Mouse (Mus musculus) forebrain, embryonic 14.5 days (tissue): ENCODE measurements around the gene Spaca6. TPM values are rescaled to one million over a fixed set of nuclear protein-coding genes. Genes with fewer than 3 reads are reported as not detected.

Source experiments
- ATAC-seq: fragments of 200-750 bp; cut with Nextera tagmentation; 2 replicates; pipeline ENCODE4 v1.8.0; 2017; ENCODE audit warnings: mild to moderate bottlenecking, moderate library complexity
- DNase-seq: peaks from one replicate; pipeline ENCODE4 v3.0.0-alpha.2; 2015; ENCODE audit warnings: low spot score
- H3K27ac ChIP-seq: fragments of 300-500 bp; sonication (generic); 2 replicates; pipeline ENCODE4 v1.5.1; 2014; ENCODE audit warnings: low read depth, mild to moderate bottlenecking, control low read depth, low read length, moderate library complexity
- H3K27me3 ChIP-seq: fragments of 300-500 bp; sonication (generic); replicated peaks from 2 replicates; pipeline ENCODE4 v1.6.1; 2014; ENCODE audit warnings: low read length, control low read depth, mixed read lengths; ENCODE audit not compliant: control insufficient read depth, insufficient read depth
- H3K36me3 ChIP-seq: fragments of 300-500 bp; sonication (generic); 2 replicates; pipeline ENCODE4 v1.6.1; 2014; ENCODE audit warnings: low read length, control low read depth; ENCODE audit not compliant: control insufficient read depth, insufficient read depth
- H3K4me1 ChIP-seq: fragments of 300-500 bp; sonication (generic); 2 replicates; pipeline ENCODE4 v1.6.1; 2014; ENCODE audit warnings: antibody characterized with exemption, low read length, control low read depth; ENCODE audit not compliant: control insufficient read depth, insufficient read depth
- H3K4me2 ChIP-seq: fragments of 300-500 bp; sonication (generic); 2 replicates; pipeline ENCODE4 v1.6.1; 2014; ENCODE audit warnings: mild to moderate bottlenecking, control low read depth, low read length
- H3K4me3 ChIP-seq: fragments of 300-500 bp; sonication (generic); 2 replicates; pipeline ENCODE4 v1.5.1; 2014; ENCODE audit warnings: low read depth, low read length, control low read depth
- H3K9ac ChIP-seq: fragments of 300-500 bp; sonication (generic); 2 replicates; pipeline ENCODE4 v1.6.1; 2014; ENCODE audit warnings: mild to moderate bottlenecking, low read length, control low read depth, moderate library complexity
- H3K9me3 ChIP-seq: fragments of 300-500 bp; sonication (generic); replicated peaks from 2 replicates; pipeline ENCODE4 v1.6.1; 2016; ENCODE audit warnings: low read length, control low read depth, mixed read lengths; ENCODE audit not compliant: control insufficient read depth
- WGBS: fragments of 180-500 bp; shearing (Covaris S2); extraction: QIAGEN DNeasy Blood & Tissue Kit; methylation state at CpG from one replicate; pipeline ENCODE4 v1.1.7; 2014; 5-methylcytosine and 5-hydroxymethylcytosine counted together
- polyA plus RNA-seq: library from polyadenylated mRNA; unstranded; fragments of >200 nt; fragmentation: Nextera tagmentation; extraction: Ambion mirVana; gene quantifications from 2 replicates; pipeline ENCODE4 v1.2.1, GENCODE M21; 2014

Gene Spaca6
- polyA plus RNA-seq, 1 experiment from 2014 or later, result 5.6 TPM

- DNase-seq (peak; percentile 89), ATAC-seq (peak; percentile 51)
- Histone ChIP-seq H3K9ac (peak overlapping the region; percentile 97), H3K27ac (peak overlapping the region; percentile 100), H3K9me3 (no peaks in the 10 kb centered on the region), H3K4me1 (peaks cover 24% of the 10 kb centered on the region), H3K27me3 (no peaks in the 10 kb centered on the region), H3K4me2 (peak overlapping the region; percentile 58), H3K36me3 (peaks cover 15% of the 10 kb centered on the region), H3K4me3 (peak overlapping the region; percentile 85)
- 2% methylated on average over 10 of the region's 15 CpGs for WGBS
Observed at GRCm38 (mm10) chr17:17828191-17828981, 1.4 kb downstream of the Spaca6 start.

- Histone ChIP-seq H3K4me2 (peak overlapping the region; percentile 58), H3K9ac (peak overlapping the region; percentile 97), H3K9me3 (no peaks in the 10 kb centered on the region), H3K27me3 (no peaks in the 10 kb centered on the region), H3K27ac (peak overlapping the region; percentile 100), H3K4me3 (peak overlapping the region; percentile 85), H3K36me3 (peaks cover 22% of the 10 kb centered on the region), H3K4me1 (peaks cover 29% of the 10 kb centered on the region)
- no peak for ATAC-seq
- under 1% methylated on average over 6 of the region's 6 CpGs for WGBS
- DNase-seq, result no peak
Observed at GRCm38 (mm10) chr17:17829052-17829785, 2.3 kb downstream of the Spaca6 start.

GRCm38 (mm10) chr17:17829816-17830535 is 3.0 kb downstream of the Spaca6 start:
- Histone ChIP-seq H3K4me1 (peaks cover 35% of the 10 kb centered on the region), H3K4me3 (peak overlapping the region; percentile 85), H3K27ac (peak overlapping the region; percentile 0; the same call in 1 of the 2 replicates), H3K9me3 (no peaks in the 10 kb centered on the region), H3K36me3 (peaks cover 25% of the 10 kb centered on the region), H3K4me2 (peak overlapping the region; percentile 58), H3K27me3 (no peaks in the 10 kb centered on the region), H3K9ac (peak overlapping the region; percentile 97)
- DNase-seq (no peak), ATAC-seq (no peak)
- WGBS, result 52% methylated on average over 23 of the region's 23 CpGs

- peak overlapping the region; percentile 85 for H3K4me3 ChIP-seq
- H3K9me3 ChIP-seq, result no peaks in the 10 kb centered on the region
- H3K36me3 ChIP-seq, result peaks cover 26% of the 10 kb centered on the region
- DNase-seq (no peak), ATAC-seq (no peak)
- no peak overlapping the region for H3K27ac ChIP-seq
- H3K4me2 ChIP-seq, result peak overlapping the region; percentile 58
- peak overlapping the region; percentile 97 for H3K9ac ChIP-seq
- peaks cover 35% of the 10 kb centered on the region for H3K4me1 ChIP-seq
- H3K27me3 ChIP-seq, result no peaks in the 10 kb centered on the region
- 84% methylated on average over 7 of the region's 7 CpGs for WGBS
Observed at GRCm38 (mm10) chr17:17830731-17831130, 3.8 kb downstream of the Spaca6 start.

GRCm38 (mm10) chr17:17834896-17835295 is 7.9 kb downstream of the Spaca6 start:
- 14% methylated on average over 1 of the region's 1 CpGs for WGBS
- H3K9ac ChIP-seq, result no peak overlapping the region
- H3K4me2 ChIP-seq, result no peak overlapping the region
- no peak overlapping the region for H3K27ac ChIP-seq
- ATAC-seq (no peak), DNase-seq (no peak)
- H3K9me3 ChIP-seq, result no peaks in the 10 kb centered on the region
- no peaks in the 10 kb centered on the region for H3K27me3 ChIP-seq
- H3K36me3 ChIP-seq, result peaks cover 36% of the 10 kb centered on the region
- no peak overlapping the region for H3K4me3 ChIP-seq
- H3K4me1 ChIP-seq, result peaks cover 40% of the 10 kb centered on the region

- Histone ChIP-seq H3K9me3 (no peaks in the 10 kb centered on the region), H3K4me2 (no peak overlapping the region), H3K27me3 (no peaks in the 10 kb centered on the region), H3K9ac (no peak overlapping the region), H3K36me3 (peaks cover 48% of the 10 kb centered on the region), H3K27ac (no peak overlapping the region), H3K4me3 (no peak overlapping the region), H3K4me1 (peaks cover 28% of the 10 kb centered on the region)
- 51% methylated on average over 5 of the region's 5 CpGs for WGBS
- DNase-seq (no peak), ATAC-seq (no peak)
Observed at GRCm38 (mm10) chr17:17836101-17836500, 9.1 kb downstream of the Spaca6 start.

GRCm38 (mm10) chr17:17837426-17837825 is 10.5 kb downstream of the Spaca6 start:
- H3K4me2 ChIP-seq, result peak overlapping the region; percentile 66
- H3K27ac ChIP-seq, result peak overlapping the region; percentile 71
- H3K4me3 ChIP-seq, result peak overlapping the region; percentile 39
- no peak; the same call in 1 of the 2 replicates for ATAC-seq
- H3K9me3 ChIP-seq, result no peaks in the 10 kb centered on the region
- H3K36me3 ChIP-seq, result peaks cover 48% of the 10 kb centered on the region
- DNase-seq, result no peak
- H3K4me1 ChIP-seq, result peaks cover 24% of the 10 kb centered on the region
- WGBS, result 9% methylated on average over 13 of the region's 13 CpGs
- no peaks in the 10 kb centered on the region for H3K27me3 ChIP-seq
- peak overlapping the region; percentile 66 for H3K9ac ChIP-seq

GRCm38 (mm10) chr17:17837919-17838701 is 11.2 kb downstream of the Spaca6 start:
- no peaks in the 10 kb centered on the region for H3K9me3 ChIP-seq
- WGBS, result under 1% methylated on average over 43 of the region's 43 CpGs
- H3K9ac ChIP-seq, result peak overlapping the region; percentile 66
- H3K36me3 ChIP-seq, result peaks cover 45% of the 10 kb centered on the region
- peak overlapping the region; percentile 39 for H3K4me3 ChIP-seq
- no peaks in the 10 kb centered on the region for H3K27me3 ChIP-seq
- H3K27ac ChIP-seq, result peak overlapping the region; percentile 71
- H3K4me2 ChIP-seq, result peak overlapping the region; percentile 66
- peak; percentile 96 for ATAC-seq
- peak; percentile 96 for DNase-seq
- peaks cover 22% of the 10 kb centered on the region for H3K4me1 ChIP-seq
